Mouse (Mus musculus) thymus, postnatal 25 days (tissue): ENCODE data around the gene S100a1.

Experiments
- DNase-seq: peaks from one replicate; pipeline ENCODE4 v3.0.0; 2022

The S100a1 gene

DNA sequence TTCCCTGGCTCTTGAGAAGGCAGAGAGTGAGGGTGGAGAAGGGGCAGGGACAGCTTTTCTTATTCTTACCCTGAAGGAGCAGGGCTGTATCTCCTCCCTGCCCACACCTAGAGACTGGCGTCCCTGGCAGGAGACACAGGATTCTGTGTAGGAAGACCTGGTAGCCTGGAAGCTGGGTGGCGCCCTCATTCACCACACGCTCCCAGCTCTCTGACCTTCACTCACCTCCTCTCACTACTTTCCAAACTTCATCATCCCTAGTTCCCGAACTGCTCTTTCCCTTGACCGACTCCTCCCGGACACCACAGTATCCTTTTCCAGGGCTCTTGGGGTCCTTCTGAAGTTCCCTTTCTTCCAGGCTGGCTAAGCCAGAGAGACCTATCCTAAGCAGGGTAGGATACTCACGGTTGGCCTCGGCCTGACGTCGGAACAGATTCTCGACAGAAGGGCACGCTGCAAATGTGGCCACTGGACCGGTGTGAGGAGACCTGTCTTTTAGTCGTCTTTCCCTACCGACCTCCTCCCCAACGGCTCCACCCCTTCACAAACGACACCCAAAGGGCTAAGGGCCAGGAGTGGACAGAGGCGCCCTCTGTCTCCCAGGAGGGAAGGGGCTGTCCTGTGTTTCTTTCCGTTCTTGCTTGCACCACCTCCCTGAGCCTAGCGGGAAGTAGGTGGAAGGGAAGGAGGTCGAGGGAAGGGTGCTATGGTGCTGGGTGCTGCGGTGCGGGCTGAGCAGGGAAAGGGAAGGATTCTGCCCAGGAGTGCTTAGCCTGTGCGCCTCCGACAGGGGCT lies at the start of gene S100a1, which contains the start of gene S100a13:
S100a1 (minus strand) TSS at position 597 of the 795 bp plus-strand sequence.
S100a13 (plus strand) TSS at position 640 of the 795 bp plus-strand sequence.
- peak; percentile 34 for DNase-seq

DNA sequence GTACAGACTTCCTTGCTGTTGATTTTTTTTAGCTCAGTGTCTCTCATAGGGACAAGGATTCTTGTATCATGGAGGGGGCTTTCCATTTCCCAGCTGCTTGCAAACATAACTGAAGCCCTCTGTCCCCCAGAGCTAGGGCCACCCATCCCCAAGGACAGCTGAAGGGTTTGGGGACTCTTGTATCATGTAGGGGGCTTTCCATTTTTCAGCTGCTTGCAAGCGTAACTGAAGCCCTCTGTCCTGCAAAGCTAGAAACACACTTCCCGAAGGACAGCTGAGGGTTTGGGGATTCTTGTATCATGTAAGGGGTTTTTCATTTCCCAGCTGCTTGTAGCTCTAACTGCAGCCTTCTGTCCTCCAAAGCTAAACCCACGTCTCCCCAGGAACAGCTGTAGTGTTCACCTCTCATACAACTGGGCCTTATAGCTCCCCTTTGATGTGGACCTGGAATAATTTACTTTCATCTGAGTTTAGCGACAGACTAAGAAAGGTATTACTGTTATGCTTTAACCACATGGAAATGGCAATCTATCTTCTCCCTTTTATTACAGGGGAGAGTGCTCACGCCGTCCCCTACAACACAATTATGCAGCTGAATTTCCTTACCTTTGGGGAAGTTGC lies 45.9 kb upstream of the S100a1 start, which contains the start of gene S100a3:
S100a3 (plus strand) TSS at position 571 of the 621 bp plus-strand sequence.
- no peak for DNase-seq

DNA sequence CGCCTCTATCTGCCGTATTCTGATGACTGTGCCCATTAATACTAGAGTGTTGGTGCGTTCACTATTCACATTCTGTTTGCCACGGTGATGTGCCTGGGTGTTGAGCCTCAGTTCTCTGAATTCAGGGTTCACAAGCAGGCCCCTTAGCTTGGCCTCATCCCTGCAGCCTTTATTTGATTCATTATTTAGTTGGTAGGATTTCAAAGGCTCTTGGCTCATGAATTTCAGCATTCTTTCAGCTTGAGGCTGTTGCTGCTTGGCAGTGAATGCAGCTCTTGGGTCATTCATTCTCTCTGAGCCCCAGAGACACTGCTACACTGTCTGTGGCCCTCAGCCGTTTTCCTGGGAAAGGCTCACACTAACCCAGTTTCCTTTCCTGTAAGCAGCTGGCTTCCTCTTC lies 41.8 kb upstream of the S100a1 start:
- DNase-seq: no peak

DNA sequence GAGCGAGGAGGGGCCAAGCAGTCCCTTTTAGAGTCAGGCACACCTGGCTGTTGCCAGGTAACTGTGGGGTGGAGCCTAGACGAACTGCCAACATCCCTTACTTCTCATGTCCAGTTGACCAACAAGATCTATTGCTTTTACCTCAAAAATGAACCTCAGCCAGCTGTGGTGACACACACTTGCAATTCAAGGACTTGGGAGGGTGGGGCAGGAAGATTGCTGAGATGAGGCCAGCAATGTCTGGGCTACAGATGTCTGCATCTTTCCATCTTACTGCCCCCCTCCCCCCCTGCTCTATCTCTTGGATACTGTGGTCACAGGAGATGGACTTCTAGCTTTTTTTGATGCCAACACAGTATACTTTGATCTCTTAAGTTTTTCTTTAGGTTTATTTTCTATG lies 38.0 kb upstream of the S100a1 start:
- no peak for DNase-seq

DNA sequence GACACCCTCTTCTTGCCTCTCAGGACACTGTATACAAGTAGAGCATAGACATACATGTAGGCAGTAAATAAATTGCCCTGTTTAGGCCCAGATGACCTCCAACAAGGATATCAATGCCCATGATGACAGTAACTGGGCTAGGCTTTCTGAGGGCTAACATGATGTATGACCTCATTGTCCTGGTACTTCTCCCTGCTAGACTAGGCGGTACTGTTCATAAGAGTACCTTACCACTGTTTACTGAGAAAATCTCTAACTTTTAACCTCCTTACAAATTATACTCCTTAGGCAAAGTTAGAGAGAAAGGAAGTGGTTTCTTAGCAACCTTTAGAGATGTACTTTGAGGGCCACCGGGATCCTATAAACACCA lies 36.2 kb upstream of the S100a1 start:
- DNase-seq: no peak

DNA sequence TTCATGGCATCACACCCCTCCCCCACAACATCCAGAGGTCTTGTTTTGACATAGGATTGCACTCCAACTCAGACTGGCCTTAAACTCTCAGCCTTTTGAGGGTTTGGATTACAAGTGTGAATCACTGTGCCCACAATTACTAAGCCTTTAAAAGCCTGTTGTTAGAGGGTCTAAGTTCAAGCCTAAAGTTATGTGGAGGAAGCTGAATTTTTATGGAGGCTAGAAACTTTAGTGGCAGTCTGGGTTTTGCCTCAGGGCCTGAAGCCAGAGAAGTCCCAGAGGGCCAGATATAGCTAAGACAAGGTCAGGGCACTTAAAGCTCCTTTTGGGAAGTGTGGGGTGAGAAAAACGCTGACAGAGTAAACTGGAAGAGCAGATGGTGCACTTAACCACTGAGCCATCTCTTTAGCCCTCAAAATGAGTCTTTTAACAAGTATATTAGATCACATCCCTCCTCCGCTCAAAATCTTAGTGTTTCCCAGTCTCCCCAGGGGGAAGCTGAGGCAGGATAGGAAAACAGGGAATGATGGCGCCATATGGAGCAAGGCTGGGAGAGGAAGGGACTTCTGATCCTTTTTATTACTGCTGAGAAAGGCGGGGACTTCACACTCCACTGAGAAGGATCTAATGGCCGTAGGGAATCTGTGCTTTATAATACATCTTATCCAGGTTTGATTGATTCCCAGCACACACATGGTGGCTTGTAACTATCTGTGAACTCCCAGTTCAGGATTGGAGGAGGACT lies 35.7 kb upstream of the S100a1 start:
- no peak for DNase-seq

DNA sequence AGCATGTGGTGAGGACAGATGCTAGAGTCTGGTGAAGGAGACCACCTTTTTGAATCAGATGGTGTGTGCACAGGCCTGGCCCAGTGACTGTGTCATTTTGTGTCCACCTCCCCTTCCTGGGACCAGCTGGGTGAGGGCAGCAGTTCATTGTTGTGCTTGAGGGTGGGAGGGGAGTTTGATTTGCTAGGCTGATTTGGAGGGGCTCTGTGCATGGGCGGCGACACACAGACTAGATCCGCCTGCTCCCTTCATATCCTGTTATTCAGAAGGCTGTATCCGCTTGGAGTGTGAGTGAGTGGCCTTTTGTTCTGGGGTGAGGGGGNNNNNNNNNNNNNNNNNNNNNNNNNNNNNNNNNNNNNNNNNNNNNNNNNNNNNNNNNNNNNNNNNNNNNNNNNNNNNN lies 26.7 kb upstream of the S100a1 start:
- DNase-seq: no peak

DNA sequence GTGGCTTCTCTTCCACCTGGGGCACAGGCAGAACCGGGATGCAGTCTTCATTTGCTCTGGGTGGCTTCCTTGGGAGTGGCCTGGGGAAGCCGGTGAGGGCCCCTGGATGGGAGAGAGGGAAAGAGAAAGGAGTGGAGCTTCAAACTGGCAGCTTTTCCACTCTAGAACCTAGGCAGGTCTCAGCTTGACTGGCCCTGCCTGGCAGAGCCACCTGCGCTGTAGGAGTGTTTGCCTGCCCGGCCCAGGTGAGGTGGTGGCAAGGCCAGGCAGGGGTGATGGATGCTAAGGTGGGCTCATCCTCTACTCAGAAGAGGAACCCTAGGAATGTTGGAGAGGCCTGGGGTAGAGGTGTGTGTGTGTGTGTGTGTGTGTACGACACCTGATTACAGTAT lies 23.7 kb upstream of the S100a1 start:
- DNase-seq: no peak

DNA sequence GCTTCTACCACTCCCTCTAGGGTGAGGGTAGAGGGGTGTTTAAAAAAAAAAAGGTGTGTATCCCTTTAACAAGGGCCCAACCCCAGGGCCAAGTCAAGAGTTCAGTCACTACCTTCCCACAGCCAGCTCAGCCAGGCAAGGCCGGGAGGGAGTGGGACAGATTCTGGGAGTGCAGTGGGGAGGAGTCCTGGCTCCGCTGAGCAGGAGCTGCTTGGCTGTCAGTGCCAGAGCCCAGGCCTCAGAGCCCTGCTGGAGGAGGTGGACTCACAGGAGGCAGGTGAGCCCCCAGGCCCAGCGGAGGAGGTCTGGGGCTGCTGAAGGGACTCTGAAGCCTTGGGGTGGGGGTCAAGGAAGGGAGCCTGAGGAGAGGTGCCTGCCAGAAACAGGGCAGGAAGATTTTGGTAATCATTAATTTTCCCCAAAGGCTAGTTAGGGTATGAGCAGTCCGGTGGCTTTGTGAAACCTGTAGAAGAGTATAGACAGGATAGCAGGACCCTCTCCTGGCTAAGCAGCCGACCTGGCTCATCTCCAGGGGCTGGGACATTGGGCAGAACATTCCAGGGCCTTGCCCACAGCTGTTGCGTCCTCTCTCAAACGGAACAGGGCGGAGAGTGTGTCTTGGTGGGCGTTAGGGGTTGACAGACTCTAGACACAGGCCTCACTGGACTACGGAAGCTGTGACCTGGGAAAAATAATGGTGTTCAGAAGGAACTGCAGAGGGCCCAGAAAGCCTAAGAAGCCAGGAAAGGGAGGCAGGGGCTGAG lies 23.1 kb upstream of the S100a1 start, which contains the start of gene S100a16:
S100a16 (plus strand) TSS at position 114 of the 764 bp plus-strand sequence.
- DNase-seq: no peak

DNA sequence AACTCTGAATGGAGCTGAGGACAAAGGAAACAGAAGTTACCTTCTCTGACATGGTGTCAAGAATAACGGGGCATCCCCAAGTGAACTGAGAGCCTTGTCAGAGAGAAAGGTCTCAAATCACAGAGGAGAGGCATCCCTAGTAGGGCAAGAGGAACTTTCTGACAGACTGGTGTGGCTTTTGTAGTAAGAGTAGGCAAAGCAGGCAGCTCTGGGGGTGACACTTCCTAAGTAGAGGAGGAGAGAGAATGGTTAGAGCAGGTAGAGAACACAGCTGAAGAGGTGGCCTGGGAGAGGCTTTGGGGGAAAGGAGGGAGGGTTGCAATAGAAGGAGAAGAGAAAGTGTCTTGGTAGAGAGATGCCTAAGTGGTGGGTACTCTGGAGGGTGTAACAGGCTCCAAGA lies 21.3 kb upstream of the S100a1 start:
- no peak for DNase-seq

DNA sequence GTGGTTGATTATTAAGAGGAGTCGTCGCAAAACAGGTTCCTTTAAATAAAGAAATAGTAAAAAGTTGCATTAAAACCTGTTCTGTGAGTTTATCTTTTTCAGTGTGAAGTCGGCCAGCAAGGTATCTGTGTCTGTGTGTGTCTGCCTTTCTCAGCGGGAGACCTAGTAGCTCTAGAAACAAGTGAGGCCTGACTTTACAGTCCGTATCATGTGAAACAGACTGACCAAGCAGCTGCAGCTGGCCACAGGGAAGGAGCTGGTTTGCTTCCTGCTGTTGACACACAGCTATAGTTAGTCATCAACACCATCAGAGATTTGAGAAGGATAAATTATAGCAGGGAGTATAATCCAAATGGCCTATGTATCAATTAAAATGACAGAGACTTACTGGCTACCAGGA lies 17.5 kb upstream of the S100a1 start:
- no peak for DNase-seq

DNA sequence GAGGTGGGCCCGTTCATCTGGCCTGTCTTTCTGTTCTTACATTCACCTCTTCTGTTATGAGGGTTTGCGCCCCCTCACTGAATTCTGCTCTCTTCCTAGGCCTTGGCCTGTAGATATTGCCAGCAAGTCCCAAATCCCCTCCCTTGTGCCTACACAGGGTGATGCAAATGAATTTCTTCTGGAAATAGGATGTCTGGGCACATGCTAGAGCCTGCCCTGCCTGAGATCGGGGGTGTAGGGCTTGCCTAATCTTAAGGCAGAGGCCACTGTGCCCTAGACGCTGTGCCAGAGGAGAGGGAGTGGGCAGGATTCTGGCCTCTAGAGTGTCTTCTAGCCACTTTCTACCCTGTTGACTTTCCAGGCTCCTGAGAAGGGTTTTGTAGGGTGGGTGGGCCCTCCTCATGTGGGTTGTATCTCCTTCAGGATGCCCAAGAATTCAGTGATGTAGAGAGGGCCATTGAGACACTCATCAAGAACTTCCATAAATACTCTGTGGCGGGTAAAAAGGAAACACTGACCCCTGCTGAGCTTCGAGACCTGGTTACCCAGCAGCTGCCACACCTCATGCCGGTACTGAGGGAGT lies 13.2 kb upstream of the S100a1 start:
- DNase-seq: no peak

DNA sequence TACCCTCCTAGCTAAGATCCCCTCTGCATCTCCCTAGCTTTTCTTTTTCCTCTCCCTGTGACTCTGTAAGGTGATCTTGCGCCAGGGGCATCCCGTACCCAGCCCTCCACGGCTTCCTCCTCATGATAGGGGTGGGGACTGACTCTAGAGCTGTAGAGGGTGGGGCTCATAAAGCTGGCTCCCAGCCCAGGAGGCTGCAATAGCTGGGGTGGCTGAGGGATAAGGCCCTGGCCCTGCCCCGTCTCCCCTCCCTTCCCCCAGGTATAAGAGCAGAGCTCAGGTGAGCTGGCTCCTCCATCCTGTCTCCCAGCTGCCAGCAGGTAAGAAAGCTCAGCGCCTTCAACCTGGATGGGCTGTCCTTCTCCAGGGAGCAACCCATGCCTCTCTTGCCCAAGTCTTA lies 12.4 kb upstream of the S100a1 start, which contains the start of gene S100a14:
S100a14 (plus strand) TSS at position 277 of the 400 bp plus-strand sequence.
- no peak for DNase-seq

DNA sequence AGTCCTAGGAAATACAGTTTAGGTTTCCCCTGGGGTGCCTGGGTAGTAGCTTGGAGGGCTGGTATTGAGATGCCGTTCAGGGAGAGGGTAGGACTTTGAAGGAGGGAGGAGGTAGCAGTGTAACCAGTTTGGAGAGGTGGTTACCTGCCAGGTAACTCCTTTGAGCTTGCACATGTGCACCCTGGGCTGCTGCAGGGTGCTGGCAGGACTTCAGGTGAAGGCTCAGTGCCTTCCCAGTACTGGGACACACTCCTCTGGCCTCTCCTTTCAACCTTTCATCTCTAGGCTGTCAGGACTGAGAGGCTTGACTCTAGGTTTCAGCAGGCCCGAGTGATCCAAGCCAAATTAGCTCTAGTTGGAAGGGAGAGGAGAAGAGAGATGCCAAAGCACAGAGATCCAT lies 11.9 kb upstream of the S100a1 start:
- DNase-seq: no peak

DNA sequence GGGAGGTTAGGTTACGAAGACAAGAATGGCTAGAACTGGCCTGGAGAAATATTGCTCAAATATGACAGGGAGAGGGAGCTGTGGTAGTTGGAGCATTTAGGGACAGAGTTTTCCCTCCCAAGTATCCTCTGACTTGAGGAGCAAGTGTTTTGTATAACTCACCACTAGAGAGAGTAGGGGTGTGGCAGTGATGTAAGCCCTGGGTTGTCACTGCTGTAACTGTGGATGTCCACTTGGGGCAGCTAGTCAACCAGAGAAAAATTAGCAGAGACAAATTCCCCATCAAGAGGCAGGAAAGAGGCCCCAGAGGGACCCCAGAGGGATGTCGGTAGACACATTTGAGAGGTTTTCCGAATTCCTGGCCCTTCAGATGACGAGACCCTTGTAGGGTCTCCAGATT lies 11.2 kb upstream of the S100a1 start:
- DNase-seq: peak; percentile 16

DNA sequence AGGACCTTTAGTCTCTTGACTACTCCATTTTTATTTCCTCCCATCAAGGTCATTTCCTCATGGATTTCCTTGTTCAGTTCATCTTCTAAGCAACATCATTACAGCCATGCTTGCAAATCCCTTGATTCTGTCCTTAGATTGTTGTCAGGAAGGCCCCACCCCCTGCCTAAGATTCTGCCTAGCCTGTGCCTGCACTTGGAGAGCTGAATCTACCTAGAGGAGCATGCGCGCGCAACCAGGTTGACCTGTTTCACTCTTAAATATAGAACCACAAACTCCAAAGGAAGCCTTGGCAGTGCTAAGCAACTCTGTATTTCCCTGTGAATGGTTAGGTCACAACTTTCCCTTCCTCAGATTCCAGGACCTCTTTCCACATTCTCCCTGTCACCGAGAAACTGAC lies 3.5 kb upstream of the S100a1 start:
- DNase-seq: no peak

DNA sequence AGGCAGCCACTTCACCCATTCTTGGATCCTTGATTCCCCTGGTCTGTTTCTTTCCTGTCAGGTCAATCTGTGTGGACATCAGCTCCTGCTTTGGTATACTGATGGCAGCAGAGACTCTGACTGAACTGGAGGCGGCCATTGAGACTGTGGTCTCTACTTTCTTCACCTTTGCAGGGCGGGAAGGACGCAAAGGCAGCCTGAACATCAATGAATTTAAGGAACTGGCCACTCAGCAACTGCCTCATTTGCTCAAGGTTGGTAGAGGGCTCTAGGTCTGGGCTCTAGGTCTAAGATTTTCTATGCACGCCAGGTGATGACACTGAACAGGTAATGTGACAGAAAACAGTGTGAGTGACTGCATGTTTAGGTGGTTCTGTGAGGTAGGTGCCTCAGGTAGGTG lies 1.6 kb upstream of the S100a1 start:
- DNase-seq: no peak

DNA sequence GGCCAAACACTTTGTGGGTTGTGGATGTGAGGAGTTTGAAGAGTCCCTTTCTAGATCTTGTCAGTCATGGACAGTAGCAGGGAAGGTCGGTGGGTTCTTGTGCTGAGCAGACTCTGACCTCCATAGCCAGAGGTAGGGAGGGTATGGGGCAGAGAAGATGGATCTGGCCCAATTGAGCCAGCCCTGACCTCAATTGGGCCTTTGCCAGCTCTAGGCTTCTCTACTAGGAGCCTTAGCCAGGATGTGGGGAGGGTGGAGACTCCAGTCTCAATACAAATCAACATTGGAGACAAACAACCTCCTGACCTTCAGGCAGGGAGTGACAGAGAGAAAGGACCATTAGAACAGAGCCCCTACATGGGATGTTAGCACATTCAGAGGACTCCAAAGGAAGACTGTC lies 1.1 kb upstream of the S100a1 start:
- no peak for DNase-seq

DNA sequence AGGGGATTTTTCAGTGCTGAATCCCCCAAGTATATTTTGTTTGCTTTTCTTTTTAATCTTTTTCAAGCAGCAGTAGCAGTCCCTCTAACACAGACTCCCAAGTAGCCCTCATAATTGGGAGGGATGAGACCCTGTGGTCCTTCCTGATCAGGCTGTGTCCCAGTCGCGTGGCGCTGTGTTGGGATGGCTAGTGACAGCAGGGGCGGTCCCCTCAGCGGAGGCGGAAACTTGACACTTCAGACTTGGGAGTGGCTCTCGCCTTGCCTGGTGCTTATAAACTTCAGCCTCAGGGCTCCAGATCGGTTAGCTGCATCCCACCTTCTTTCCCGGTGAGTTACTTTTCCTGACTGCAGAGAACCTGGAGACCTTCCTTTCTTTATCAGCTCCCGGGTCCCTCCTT lies 499 bp upstream of the S100a1 start:
- peak; percentile 68 for DNase-seq

DNA sequence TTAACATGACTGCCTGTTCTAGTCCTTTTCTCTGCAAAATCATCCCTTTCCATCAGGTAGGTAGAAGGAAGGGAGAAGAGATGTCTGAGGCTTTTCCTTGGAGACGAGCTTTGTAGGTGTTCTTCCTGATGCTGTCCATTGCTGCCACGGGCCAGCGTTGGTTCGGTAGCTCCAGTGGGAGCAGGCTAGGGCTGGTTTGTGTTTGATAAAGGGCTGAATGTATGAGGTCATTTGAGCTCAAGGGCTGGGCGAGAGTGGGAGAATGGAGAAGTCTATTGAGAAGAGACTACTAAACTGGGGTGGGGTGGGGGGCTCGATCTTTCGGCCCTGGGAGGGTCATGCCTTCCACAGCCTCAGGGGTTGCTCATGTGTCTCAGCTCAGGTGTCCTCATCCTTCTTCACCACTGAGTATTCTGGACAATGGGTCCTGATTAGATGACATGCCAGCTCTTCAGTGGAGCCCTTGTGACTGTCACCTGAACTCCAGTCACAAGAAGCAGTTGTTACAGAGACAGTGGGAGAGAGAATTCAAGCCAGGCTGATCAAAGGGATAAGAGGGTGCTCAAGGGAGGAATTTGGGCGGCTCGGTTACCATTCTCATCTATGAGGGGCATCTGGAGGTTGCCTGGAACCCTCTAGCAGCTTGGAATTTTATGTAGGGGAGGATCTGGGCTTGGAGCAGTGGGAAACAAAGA lies 1.1 kb downstream of the S100a1 start:
- no peak for DNase-seq

DNA sequence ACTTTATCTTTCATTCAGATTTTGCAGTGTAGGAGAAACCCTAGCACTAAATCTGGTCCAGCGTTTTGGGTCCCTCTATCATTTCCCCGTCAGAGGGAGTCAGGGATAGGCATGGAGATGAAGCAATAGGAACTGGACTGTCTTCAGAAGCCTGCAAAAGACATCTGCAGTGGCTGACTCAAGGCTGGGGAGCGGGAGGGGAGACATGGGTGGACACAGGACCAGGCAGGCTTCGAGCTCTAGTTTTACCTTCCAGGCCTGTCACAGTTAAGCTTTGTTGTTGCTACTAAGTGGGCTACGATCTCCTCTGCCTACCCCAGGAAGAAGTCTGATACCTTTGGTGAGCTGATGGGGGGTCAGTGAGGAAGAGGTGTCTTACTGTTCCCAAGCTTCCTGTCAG lies 1.9 kb downstream of the S100a1 start:
- DNase-seq: no peak

DNA sequence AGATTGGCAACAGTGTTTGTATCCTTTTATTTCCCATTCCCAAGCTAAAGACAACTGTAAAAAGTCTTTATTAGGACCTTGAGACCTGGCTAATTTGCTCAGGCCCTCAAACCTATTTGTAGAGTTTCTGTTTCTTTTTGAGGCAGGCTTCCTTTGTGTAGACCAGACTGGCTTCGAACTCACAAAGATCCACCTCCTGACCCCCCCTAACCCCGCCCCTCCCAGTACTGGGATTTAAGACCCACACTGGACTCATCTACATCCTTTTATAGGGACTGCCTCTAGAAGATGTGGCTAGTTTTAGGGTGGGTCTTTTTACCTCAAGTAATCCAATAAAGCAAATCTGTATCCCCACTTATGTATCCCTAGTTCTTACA lies 4.5 kb downstream of the S100a1 start:
- no peak for DNase-seq
